Mouse (Mus musculus) right cerebral cortex, adult 18-20 months (tissue): ENCODE data around the gene Dnajc25.
A peak's percentile ranks its signal among the peaks of the same experiment; 100 is the strongest.

ENCODE experiments used
- DNase-seq: peaks from one replicate; pipeline ENCODE4 v3.0.0; 2022; ENCODE audit warnings: mixed read lengths

Gene Dnajc25

GRCm38 (mm10) chr4:59006211-59006610 is 11.3 kb downstream of the Dnajc25 start:
- no peak for DNase-seq

GRCm38 (mm10) chr4:59007016-59007415 is 12.2 kb downstream of the Dnajc25 start:
- DNase-seq, result no peak

DNA sequence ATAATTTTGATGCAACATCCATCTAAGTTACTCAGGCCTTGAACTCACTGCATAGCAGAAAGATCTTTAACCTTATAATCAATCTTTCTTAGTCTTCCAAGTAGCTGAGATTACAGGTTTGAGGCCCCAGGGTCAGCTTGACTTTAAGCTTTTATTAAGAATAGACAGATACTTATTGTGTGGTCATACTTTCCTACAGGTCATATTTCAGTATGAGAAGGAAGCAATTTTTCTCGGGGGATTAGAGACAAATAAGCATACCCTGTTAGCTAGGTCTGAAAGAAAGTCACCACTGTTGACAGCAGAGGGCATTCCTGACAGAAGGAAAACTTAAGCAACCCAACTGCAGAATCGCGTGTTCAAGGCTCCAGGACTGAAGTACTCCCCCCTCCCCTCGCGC is 13.1 kb downstream of the Dnajc25 start:
- no peak for DNase-seq

GRCm38 (mm10) chr4:59009186-59009585 is 14.3 kb downstream of the Dnajc25 start:
- no peak for DNase-seq

DNA sequence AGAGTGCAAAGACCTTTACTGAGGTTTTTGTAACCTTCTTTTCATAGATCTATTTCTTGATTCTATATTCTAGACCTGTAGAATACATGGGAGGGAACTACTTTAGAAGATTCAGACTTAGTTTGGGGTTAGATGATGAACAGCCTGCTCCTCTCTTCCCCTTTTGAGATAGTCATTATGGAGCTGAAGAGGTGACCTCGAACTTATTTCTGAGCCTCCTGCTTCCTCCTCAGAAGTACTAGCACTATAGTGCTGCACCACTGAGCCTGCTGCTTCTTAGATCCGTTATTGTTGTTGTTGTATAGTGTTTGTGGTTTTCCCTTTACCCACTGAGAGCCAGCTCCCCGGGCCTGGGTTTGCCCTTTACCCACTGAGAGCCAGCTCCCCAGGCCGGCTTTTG is 14.8 kb downstream of the Dnajc25 start:
- DNase-seq, result no peak

DNA sequence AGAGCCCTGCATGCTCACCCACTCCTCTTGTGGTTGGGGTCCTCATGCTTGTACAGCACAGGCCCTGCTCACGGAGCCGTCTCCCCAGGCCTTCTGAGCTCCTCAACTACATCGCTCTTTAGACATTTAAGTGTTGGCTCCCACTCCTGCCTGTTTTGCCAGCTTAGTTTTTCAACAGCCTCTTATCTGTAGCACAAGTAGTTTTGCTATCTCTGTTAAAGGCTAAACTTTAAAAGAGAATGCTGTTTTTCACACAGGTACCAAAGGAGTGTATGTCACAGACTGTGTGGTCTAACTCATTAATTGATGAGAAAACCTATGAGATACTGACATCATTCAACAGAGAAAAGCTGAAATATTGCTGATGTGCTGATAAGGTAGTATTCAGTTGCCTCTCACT is 16.6 kb downstream of the Dnajc25 start:
- DNase-seq, result no peak

DNA sequence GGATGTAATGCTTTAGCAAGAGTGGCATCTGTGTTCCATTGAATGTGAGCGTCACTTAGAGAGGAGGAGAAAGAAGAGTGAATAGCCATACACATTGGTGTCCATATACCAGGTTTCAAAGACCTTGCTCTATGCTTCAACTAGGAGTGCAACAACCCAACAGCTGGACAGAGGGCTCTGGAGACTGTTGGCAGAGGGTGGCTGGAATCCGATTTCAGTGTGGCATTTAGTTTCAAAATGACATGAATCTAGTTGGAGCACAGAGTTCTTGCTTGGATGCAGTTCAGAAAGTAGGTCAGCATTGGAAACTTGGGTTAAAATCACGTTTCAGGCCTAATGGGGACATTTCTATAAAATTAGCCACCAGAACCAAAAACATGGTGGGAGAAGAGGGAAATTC is 20.3 kb downstream of the Dnajc25 start:
- DNase-seq, result no peak

GRCm38 (mm10) chr4:59016922-59017321 is 22.1 kb downstream of the Dnajc25 start:
- no peak for DNase-seq

GRCm38 (mm10) chr4:59034325-59034917 is 39.6 kb downstream of the Dnajc25 start:
- DNase-seq, result no peak

DNA sequence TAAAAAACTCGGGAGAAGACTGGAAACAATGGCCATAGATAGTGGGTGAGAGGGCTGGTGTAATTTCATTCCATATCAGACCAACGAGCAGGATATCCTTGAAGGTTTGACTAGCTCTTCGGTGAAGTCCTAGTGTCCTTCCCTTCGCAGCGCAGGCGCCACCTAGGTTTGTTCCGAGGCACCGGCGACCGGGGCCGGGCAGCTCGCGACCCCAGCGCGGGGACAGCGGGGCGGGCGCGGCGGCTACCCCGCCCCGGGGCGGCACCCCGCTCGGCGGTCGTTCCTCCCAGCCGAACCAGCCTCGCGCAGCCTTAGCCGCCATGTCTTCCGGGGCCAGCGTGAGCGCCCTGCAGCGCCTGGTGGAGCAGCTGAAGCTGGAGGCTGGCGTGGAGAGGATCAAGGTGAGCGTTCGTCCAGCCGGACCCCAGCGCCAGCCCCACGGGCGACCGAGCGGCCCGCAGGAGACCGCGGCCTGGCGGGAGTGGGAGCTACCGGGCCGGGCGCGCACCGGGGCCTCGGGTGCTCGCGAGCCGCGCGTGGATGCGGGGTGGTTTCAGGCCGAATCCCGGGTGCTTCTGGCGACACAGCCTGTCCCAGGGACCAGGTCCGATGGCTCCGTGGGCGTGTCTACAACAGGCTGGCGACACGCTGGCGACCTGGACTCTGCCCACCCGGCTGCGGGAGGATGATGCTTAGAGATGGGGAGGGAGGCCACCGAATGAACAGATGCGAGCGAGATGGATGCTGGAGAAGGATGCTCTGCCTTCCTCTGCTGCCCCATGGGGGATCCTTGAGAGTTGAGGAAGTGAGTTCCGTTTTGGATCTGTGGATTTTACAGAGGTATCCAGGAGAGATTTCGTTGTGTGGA is 40.3 kb downstream of the Dnajc25 start, which contains the start of gene Gng10:
Gng10 (plus strand) TSS at position 171 of the 868 bp plus-strand sequence.
- DNase-seq, result peak; percentile 70

DNA sequence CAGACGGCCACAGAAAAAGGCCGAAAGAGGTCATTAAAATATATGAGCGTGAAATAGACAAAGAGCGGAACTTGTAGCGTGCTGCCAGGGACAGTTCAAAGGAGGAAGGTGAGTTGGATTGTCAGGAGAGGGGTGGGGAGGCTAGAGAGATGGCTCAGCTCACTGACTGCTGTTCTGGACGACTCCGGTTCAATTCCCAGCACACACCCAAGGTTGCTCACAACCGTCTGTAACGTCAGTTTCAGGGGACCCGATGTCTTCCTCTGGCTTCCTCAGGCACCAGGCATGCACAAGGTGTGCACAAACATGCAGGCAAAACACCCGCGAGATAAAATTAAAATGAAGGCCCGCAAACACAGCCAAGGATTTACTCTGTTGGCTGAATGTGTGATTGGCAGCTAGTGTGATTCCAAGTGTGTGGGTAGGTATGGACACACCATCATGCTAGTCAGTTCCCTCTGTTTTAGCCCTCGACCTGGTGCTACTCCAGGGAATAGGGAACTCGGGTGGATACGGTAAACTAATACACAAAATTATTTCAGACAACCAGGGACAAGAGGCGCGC is 41.0 kb downstream of the Dnajc25 start:
- DNase-seq, result peak; percentile 9

DNA sequence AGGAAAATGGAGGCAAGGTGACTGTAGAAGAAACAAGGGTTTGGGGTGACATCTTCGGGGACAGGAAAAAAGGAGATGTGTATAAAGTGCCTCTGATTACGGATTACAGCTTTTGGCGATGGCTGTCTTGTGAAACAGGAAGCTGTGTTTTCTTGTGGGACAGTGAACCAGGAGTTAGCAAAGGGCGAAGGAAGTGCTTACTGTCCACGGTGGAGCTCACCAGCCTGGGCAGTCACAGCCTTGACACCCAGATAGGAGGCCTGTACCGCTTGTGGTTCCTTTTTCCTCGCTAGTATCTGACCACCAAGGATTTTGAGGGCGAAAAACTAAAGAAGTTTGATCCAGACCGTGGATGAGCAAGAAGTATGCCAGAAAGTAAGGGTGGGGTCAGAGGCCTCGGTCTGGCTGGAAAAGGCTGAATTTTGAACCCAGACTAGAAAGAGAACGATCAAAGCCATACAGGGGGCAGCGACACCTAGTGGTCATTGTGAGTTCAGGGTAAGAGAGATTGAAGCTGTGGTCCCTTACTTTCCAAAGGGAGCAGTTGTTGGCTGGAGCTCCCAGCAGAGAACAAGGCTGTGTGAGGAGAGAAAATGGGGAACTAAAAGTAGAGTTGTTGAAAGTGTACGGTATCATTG is 41.7 kb downstream of the Dnajc25 start:
- DNase-seq, result peak; percentile 60

GRCm38 (mm10) chr4:59037525-59037924 is 42.7 kb downstream of the Dnajc25 start:
- no peak for DNase-seq

GRCm38 (mm10) chr4:59040397-59041287 is 45.8 kb downstream of the Dnajc25 start:
- DNase-seq, result no peak

DNA sequence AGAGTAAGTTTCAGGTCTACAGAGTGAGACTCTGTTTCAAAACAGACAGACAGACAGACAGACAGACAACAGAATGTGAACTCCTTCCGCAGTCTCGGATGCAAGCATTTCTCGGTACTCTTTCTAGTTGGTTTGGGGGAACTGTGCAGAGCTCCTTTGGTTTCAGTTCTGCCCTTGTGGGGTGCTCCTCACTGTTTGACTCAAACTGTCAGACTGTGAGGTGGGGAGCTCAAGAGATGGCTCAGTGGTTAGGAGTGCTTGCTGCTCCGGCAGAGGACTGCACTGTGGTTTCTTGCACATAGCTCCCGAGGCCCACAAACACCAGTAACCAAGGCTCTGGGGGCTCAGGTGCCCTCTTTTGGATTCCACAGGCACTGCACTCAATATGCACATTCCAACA is 48.2 kb downstream of the Dnajc25 start:
- DNase-seq, result no peak

DNA sequence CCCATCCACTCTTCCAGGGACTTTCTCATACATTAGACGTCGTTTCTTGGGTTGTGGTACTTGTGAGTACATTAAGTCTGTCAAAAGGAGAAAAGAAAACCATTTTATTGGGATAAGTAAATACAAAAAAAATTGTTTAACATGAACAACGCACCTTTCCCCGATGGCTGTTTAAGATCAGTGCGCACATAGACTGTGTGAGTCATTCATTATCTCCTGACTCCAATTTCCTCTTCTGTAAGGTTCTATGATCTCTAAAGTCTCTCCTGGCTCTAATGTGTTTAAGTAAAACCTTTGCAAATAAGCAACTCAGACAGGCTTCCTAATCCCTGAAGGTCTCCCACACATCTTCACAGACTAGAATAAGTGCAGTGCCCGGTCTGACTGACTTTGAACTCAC is 49.0 kb downstream of the Dnajc25 start:
- no peak for DNase-seq

- DNase-seq, result no peak
Observed at GRCm38 (mm10) chr4:59047222-59047621, 52.4 kb downstream of the Dnajc25 start.

- no peak for DNase-seq
Observed at GRCm38 (mm10) chr4:59051081-59051480, 56.2 kb downstream of the Dnajc25 start.

- no peak for DNase-seq
Observed at GRCm38 (mm10) chr4:59057929-59058328, 63.1 kb downstream of the Dnajc25 start.

DNA sequence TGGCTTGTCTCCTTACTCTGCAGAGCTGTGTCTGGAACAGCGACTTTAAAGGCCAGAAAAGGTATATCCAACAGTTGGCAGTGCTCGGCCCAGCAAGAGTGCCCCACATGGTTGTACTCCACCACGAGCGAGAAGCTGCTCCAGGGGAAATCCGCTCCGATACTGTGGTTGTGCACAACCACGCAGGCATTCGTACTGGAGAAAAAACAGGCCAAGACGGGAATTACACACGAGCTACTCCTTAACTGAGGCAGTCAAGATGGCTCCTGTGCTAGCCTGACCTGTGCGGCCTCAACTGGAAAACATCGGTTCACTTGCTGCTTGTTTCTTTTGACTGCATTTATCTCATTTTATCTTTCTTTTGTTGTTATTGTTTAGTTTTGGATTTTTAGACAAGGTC is 67.7 kb downstream of the Dnajc25 start:
- DNase-seq, result no peak

DNA sequence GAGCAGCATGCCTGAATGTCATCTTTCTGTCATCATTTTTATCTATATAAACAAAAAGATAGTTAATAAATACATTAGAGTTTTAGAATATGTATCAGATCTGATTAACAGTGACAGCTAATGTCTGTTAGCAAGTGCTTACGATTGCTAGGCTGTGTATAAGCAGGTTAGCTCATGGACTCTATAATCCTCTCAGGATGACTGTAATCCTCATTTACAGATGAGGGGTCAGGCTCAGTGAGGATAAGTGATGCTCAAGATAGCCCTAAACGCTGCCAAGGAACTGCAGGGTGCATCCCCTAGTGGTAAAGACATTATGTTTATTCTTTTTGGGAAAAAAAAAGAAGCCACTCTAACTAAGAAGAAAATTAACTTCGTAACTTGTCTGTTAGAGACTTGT is 74.4 kb downstream of the Dnajc25 start:
- no peak for DNase-seq
